Mouse (Mus musculus): ENCODE measurements around the gene Creld2. TPM values are rescaled to one million over a fixed set of nuclear protein-coding genes. Genes with fewer than 3 reads are reported as not detected.
A peak's percentile ranks its signal among the peaks of the same experiment; 100 is the strongest.

Creld2 gene
- polyA plus RNA-seq, 1 experiment = 36.2 TPM

DNA sequence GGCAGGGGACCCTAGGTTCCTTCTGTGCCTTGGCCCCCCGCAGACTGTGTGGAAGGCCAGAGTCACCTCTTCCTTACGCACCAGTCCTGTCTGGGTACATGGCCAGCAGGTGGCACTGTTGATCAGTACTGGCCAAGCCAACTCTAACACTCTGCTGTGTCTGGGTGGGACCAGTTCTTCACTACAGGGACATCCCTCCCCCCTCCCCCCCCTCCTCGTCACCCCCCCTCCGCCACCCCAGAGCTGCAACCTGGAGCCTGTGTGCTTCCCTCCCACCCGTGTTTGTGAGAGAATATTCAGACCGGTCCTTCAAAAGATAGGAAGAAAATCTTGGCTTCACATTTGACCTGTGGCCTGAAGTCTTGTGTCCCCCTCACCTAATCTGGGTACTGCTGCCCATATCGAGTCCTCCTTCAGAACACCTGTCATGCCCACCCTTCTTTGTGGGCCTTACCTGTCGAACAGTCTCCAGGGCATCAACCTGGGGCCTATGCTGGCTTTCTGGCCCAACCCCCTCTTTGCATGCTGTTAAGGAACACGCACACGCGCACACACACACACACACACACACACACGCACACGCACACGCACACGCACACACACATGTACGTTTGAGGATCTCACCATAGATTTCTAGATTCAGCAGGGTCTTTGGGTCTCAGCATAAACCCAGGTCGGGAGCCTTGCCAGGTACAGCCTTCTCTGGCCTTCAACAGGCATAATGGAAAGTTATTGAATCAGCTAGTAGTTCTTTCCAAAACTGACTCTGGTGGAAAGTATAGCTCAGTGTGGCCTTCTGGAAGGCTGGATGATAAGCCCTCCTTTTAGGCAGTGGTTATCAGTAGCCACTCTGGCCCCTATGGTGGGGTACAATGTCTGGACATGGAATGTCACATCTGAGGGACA, 9.6 kb downstream of the Creld2 start:
- DNase-seq (ENCODE audit: low spot score) = peak; percentile 84

DNA sequence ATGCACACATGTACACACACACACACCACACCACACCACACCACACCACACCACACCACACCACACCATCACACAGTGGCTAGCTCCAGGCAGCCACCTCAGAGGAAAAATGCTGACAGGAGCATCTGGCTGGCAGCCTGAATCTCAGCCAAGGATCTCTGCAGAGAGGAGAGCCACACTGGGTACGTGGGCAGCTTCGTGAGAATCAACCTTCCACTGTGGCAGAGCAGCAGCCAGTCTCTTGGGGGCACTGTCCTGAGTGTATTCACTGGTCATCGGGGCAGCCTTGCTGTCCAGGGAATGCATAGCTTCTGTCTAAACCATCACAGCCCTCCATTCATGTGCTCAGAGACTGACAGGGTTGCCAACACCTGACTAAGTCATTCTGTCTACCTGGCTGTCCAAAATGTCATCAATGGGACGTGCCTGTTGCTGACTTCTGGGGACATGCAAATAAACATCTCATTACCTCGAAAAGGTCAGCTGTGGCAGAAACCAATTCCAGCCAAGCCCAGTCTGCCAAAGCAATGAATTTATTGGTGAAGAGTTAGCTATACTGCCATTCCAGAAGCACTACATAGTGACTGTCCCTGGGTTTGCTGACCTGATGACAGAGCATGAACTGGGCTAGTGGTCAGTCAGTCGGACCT, 10.5 kb downstream of the Creld2 start:
- no peak for DNase-seq (ENCODE audit: low spot score)

DNA sequence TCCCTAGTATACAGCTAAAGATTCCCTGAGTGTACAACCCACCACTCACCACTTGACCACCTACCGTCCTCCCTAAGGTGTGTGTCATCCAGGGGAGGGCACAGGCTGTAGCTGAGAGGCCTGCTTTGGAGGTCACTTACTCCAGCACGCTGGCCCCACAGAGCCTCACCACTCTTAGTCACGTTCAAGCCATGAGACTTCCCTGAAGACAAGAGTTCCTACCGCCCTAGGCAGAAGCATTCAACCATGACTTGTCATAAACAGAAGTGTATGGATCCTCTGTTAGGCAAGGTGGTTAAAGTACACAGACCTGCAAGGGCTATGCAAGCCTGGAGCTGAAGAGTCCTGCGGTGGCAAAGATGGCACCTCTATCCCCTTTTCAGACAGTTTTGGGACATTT, 11.2 kb downstream of the Creld2 start:
- no peak for DNase-seq (ENCODE audit: low spot score)

DNA sequence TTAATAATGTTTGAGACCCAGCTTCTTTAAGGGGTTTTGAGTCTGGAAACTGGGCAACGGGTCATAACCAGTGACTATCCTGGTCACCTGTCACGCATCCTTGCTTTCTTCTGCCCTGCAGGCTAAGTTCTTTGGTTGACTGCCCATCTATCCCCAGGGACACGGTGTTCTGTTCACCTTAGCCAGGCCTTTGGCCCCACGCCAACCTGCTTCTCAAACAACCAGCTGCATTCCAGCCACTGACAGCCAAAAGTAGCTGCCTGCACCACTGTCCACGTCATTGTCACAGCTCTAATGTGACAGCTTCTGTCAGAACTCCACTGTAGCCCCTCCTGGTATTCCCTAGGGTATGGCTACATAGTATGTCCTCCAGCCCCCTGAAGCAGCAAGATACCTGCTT, 12.0 kb downstream of the Creld2 start:
- no peak for DNase-seq (ENCODE audit: low spot score)

DNA sequence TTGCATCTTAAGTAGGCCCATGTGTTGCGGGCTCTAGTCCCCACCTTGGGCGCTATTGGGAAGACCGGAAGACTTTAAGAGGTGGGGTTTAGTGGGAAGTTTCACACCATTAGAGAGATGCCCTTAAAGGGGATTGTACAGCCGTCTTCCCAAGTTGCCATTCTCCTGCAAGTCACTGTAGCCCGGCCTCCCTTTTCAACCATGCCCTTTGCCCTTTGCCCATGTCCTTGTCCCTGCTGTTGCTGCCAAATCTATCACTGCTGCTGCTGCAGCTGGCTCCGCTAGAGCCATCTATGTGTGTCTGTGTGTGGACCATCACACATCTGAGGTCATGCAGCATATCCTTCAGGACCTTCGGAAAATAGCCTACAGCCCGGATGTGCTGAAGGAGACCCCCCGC, 13.1 kb downstream of the Creld2 start:
- DNase-seq (ENCODE audit: low spot score) = no peak

DNA sequence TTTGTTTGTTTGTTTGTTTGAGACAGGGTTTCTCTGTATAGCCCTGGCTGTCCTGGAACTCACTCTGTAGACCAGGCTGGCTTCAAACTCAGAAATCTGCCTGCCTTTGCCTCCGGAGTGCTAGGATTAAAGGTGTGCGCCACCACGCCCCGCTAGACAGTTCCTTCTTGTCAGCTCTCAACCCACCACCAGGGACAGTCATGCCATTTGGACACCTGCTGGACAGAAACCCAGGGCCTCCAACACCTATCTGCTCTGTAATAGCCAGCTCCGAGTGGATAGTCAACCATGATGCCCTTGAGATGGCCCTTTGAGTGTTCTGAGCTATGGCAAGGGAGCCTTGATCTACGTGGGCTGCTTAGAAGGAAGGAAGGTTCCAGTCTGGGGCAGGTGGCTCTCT, 16.6 kb downstream of the Creld2 start:
- no peak for DNase-seq (ENCODE audit: low spot score)

DNA sequence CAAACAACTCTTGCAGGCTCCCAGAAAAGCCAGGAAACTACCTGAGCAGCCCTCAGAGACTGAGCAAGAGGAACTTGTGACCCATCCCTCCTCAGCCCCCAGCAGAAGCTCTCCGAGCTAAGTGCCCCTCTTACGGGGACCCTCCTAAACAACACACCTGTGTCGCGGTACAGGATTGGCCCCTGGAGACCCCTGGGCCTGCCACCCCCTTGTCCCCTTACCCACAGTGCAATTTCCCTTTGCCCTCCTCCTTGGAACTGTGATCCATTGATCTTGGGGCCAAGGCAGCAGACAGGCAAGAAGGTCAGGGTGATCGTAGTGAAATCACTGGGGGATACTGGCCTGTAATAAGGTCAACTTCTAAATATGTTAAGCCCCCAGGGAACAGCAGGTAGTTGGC, 17.1 kb downstream of the Creld2 start:
- DNase-seq (ENCODE audit: low spot score) = no peak

DNA sequence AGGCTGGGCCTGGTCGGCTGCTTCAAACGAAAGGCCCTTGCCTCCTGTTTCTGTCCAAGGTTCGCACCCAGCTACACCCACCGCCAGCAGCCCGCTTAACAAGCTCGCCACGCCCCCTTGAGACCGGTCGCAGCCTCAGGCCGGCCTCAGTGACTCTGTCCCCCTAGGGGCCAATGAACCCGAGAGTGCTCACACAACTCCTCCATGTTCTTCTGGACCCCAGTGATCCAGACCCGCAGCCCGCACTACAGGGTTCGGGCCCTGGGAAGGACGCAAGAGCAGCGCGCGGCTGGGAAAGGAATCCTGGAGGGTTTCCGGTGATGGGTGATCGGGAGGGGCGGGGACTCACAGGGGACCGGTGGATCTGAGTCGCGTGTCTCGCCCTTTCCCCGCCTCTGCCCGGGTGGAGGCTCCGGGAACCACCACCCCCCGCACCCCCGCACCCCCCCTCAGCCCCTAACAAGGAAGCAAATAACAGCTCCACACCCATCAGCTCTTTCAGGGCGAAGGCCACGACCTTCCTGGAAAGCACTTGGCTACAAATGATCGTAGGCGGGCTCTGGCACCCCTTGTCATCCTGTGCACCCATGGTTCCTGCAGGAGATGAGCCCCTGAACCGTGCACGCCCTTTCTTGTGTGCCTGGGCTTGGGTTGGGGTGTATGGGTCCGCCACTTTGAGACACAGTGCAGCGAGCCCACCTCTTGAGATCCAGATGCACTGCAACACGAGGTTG, 17.9 kb downstream of the Creld2 start:
- DNase-seq (ENCODE audit: low spot score) = peak; percentile 50

DNA sequence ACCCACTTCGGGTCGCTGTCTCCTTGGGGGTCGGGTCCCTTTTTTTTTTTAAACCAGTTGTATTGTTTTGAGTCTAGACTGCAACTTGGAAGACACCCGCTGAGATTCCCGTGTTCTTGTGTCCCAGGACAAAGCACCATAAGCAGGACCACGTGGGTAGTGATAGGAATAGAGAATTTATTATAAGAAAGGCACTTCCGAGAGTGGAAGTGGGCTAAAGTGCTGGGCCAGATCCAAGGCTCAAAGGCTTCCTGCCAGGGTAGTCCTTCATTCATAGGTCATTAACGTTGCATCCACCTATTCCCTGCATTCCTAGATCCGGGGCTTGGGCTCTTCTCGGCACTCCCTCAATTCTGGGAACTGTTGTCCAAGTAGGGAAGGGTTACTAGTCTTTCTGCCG, 18.5 kb downstream of the Creld2 start:
- DNase-seq (ENCODE audit: low spot score) = no peak

DNA sequence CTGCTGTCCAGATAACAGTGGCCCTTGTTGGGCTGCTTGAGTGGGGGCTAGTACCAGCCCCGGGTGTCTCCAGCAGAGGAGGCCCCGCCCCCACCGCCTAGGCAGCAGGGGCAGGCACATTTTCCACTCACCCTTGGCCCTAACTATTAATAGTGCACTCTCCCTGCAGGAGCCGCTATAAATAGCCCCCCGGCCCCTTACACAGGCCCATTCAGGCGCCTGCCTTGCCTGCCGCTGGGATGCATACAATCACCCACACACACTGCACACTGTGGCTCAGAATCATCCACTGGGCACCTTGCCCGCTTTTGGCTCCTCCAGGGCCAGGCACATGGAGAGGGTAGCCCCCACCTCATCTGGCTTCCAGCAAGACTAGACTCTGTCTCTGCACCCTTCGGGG, 19.8 kb downstream of the Creld2 start:
- DNase-seq (ENCODE audit: low spot score) = no peak

DNA sequence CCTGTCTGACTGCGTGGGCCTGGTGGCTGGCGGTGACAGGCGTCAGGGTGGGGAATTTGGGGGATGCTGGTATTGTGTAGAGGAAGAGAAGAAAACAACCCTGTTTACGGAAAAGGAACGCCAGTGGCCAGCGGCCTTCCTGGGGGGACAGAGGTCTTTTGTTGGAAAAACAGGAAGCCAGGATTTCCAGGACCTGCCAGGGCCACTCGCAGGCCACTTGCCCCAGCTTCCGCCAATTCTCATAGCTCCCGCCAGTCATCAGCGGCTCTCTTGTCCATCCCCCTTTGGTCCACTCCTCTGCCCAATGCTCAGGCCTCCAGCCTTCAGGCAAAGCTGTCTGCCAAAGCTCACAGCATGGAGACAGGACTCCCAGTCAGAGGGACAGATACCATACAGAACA, 20.7 kb downstream of the Creld2 start:
- no peak for DNase-seq (ENCODE audit: low spot score)

DNA sequence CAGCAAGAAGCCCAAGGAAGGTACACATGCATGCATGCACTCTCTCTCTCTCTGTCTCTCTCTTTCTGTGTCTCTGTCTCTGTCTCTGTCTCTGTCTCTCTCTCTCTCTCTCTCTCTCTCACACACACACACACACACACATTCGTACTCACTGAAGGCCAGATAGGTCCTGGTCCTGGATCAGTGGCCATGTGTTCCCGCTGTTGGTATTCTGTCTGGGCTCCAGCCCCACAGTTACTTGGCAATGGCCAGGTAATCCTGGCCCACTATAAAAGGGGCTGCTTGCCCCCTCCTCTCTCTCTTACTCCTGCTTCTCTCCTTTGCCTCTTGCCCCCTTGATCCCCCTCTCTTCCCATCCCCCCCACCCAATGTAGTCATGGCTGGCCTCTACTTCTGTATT, 21.7 kb downstream of the Creld2 start:
- DNase-seq (ENCODE audit: low spot score) = no peak

DNA sequence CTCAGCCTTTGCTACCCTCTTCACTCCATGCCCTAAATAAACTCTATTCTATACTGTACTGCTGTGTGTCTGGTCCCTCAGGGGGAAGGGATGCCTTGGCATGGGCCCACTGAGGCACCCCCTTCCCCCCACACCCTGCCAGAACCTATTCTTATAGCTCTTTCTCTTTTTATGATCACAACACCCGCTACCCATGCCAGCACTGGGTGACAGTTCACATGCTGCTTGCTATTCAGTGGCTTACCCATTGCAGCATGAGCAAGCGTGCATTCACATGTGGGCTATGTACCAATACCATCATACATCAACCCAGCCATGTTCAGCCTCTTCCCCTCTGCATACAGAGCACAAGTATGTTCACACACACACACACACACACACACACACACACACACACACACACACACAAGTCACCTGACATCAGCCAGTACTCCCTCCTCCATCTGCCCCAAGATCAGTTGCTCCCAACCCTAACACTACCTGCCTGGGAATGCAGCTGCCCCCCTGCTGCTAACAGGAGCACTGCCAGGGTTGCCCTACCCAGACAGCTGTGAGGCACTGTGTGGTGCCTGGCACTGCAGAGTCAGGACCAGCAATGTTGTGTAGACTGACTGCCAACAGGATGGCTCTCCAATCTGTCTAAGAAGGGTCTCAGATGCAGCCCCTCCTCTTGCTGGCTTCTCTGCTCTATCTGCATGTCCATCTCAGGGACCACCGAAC, 22.3 kb downstream of the Creld2 start:
- DNase-seq (ENCODE audit: low spot score) = no peak

DNA sequence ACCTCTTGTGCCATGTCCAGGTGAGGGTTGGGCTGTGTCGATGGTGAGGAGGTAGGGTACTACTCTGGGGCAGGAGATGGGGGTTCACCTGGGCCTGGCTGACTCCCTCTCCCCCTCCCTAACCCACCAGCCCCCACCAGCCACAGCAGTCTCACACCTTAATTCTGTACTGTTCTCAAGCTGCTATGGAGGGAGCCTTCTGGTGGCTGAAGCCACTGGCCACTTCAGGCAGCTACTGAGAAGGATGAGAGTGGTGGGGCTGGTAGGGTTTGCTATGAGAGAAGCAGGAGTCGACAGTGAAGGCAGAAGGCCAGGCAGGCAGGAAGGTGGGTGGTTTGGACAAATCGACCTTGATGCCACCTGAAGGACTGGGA, 22.8 kb downstream of the Creld2 start:
- DNase-seq (ENCODE audit: low spot score) = no peak

DNA sequence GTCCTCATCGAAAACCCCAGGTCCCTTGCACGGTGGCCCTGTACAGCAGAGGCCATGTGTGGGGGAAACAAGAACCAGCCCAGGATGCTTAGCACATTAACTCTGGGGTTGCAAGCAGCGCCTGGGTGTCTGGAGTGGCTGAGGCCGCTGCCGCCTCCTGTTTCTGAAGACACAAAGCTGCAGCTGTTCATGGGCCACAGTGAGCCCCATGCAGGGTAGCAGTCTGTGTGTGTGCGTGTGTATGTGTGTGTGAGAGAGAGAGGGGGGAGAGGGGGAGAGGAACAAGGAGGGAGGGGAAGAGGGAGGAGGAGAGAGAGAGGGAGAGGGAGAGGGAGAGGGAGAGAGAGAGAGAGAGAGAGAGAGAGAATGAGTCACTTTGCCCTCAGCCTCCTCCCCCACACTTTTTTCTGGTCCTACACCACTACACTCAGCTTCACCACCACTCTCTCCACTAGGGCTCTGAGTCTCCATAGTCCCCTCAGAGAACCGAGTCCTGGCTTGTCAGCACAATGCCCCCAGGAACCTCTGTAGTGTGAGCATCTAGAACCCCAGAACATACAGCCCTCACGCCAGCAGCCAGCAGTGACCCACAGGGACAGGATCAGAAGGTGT, 24.1 kb downstream of the Creld2 start:
- DNase-seq (ENCODE audit: low spot score) = no peak

DNA sequence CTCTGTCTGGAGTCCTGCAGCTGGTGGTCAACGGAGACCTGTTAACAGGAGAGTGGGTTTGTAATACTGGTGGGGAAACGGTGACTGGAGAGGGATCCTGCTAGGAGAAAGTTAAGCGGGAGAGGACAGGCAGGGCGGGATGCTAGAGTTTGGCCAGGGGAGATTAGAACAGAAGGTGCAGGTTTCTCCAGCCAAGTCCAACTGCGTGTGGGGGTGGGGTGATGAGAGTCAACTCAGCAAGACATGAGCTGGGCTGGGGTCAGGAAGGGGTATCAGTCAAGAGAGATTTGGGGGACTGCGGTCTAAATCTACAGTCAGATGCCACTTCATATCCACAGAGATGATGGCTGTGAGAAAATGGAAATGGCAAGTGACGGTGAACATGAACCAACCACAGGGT, 25.5 kb downstream of the Creld2 start:
- DNase-seq (ENCODE audit: low spot score) = no peak

DNA sequence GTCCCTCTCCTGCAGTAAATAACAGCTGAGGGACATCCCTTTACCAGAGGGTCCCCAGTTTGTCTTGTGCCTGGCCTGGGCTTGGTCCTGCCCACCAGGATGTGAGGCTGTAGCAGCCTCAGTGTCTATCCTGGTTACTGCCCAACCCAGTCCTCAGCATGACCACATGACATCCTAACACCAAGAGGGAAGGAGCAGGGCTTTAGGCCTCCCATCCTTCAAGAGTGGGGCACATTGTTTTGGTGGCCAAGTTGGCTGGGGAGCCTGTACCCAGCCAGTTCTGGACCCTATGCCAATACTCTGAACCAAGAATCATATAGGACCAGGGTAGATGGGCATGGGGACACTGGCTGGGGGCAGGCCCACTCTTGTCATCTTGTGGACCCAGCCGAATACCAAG, 29.2 kb downstream of the Creld2 start:
- DNase-seq (ENCODE audit: low spot score) = no peak

DNA sequence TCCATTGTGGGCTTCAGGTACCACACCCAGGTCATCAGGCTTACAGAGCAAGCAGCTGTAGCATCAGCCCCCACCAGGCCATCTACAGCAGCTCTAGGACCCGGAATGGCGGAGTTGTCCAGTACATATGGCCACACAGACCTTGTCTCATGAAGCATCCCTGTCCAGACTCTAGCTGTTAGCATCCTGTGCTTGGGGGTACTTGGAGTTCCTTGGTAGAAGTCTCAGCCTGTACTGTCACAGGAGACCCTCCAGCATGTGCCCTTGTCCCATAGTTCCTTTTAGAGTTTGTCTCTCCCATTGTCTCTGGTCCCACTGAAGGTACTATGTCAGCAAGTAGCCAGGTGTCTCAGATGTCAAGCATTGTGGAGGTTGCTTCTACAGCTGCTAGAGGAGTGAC, 30.2 kb downstream of the Creld2 start:
- DNase-seq (ENCODE audit: low spot score) = no peak

DNA sequence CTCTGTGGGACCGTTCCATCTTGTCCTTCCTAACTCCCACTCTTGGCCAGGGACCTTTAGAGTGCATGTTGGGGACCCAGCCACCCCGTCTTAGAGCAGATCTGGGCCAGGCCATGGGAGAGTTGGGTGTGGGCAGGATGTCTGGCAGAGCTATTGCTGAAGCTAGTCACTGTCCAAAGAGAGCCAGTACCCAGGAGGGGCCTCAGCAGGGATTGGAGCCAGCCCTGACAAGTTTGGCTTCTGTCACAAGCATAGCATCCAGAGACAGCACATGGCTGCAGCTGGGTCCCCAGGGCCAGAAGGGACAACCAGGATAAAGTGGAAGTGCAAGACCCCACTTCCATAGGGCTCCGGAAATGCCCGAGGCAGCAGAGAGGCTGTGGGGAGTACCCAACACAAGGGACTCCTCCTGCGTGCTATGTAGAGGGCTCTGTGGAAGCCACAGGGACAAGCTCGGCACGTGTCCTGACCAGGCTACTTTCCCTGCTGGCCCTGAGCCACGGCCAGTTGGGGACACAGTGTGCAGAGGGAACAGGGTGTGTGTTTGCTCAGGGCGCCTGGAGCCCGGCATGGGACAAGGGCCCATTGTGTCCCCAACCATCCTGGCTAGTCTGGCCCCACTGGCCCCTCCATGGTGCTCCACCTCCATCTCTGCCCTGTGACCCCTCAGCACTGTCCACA, 30.8 kb downstream of the Creld2 start:
- peak; percentile 64 for DNase-seq (ENCODE audit: low spot score)

DNA sequence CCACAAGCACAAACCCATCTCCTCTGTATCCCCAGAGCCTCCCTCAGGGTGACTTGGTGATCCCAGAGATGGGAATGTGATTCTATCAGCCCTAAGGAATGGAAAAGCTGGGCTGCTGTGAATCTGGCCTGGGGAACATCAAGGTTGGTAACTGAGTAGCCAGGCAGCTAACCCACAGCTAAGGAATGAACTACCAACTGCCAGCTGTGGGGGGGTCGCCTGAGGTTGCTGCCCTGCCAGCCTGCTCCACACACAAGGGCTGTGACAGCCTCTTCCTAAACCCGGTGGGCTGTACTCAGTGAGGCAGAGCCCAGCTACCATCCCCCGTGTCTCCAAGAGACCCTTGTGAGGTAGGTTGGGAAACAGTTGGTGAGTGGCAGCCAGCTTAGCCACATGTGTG, 31.6 kb downstream of the Creld2 start:
- DNase-seq (ENCODE audit: low spot score) = no peak

DNA sequence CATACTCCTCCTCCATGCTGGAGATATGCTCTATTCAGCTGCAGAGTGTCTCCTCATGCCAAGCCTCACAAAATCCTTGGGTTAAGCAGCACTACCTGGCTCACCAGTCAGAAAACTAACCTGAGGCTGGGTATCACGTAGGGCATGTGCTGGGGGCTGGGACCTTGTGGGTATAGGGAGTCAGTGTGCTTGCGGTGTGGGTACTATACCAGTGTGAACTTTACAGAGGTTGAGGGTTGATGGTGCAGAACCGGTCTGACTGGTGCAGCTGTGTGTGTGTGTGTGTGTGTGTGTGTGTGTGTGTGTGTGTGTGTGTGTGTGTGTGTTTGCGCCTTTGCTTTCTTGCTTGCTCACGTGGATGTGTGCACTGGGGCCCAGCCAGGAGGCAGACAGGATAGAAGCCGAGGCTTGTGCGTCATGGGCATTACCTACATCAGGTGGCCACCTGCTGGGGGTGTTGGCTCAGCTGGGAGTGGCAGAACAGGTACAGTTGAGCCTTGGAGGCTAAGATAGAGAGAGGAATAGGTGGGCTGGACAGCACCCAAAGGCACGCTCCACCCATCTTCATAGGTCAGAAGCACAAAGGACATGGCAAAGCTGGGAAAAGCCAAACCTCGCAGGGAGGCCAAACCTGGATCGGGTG, 32.2 kb downstream of the Creld2 start:
- DNase-seq (ENCODE audit: low spot score) = no peak

Data from urinary bladder, adult 2 months (tissue).